Comparison of ENCODE assay signal across 17 mouse cellular contexts in genomic region chr7:125270711-125271110, GRCm38 (mm10).
DNase-seq lines count a peak whose midpoint lies in the region; ATAC-seq and TF ChIP-seq lines count a peak whose summit lies in the region.
"Had no signal": no experiment of that assay in that cellular context is flagged by ENCODE, and none has a peak within 500 bp of the region (broad histone marks: within the 10 kb centered on the region; RNA-seq: fewer than 3 reads in every experiment).

No protein-coding gene starts in this region.

- H3K4me2 ChIP-seq in intestine, embryonic 15.5 days (replicated peaks), result no peak overlapping the region
- H3K4me2 ChIP-seq: heart, embryonic 13.5 days; hindbrain, embryonic 12.5 days had no signal

- intact Hi-C loops in heart, postnatal 25 days (cut with DNase I), result no loop called here

- no peak overlapping the region for H3K9ac ChIP-seq in intestine, embryonic 15.5 days
- H3K9ac ChIP-seq: forebrain, postnatal 0 days; heart, embryonic 13.5 days; hindbrain, embryonic 12.5 days; liver, embryonic 14.5 days had no signal

- no peaks in the 10 kb centered on the region for H3K27me3 ChIP-seq in intestine, embryonic 15.5 days (replicated peaks)
- H3K27me3 ChIP-seq: heart, embryonic 13.5 days; hindbrain, embryonic 12.5 days had no signal

- no peak for TF ChIP-seq POLR2A in brain, embryonic 14.5 days (IDR thresholded peaks at IDR 0.05; ENCODE audit: borderline replicate concordance, extremely low read depth, insufficient read depth, insufficient read length, poor library complexity, severe bottlenecking)

- no peak for TF ChIP-seq CTCF in brain, embryonic 14.5 days (IDR thresholded peaks at IDR 0.05; ENCODE audit: borderline replicate concordance, extremely low read depth, insufficient read depth, insufficient read length)

- no peak overlapping the region for H3K27ac ChIP-seq in intestine, embryonic 15.5 days
- H3K27ac ChIP-seq: heart, embryonic 13.5 days; hindbrain, embryonic 12.5 days; kidney, postnatal 0 days; liver, embryonic 14.5 days; macrophage had no signal

- ATAC-seq in intestine, embryonic 15.5 days, result peak; percentile 28; the same call in 1 of the 2 replicates
- ATAC-seq: forebrain, postnatal 0 days; midbrain, embryonic 16.5 days had no signal

- no peaks in the 10 kb centered on the region for H3K36me3 ChIP-seq in intestine, embryonic 15.5 days
- H3K36me3 ChIP-seq: heart, embryonic 13.5 days; hindbrain, embryonic 12.5 days had no signal

- no peak overlapping the region for H3K4me3 ChIP-seq in intestine, embryonic 15.5 days (replicated peaks)
- H3K4me3 ChIP-seq: heart, embryonic 13.5 days; hindbrain, embryonic 12.5 days had no signal

- H3K9me3 ChIP-seq in intestine, embryonic 15.5 days, result no peaks in the 10 kb centered on the region
- H3K9me3 ChIP-seq: heart, embryonic 13.5 days; hindbrain, embryonic 12.5 days had no signal

- DNase-seq in heart, adult 11 months, result peak; percentile 90
- no peak for DNase-seq in heart, postnatal 25 days (ENCODE audit: low spot score)
- peak; percentile 30 for DNase-seq in kidney, postnatal 14 days
- no peak for DNase-seq in kidney, postnatal 4 days
- peak; percentile 54 for DNase-seq in brain, embryonic 14.5 days (ENCODE audit: low read depth)
- no peak for DNase-seq in spleen, postnatal 36 days (ENCODE audit: low spot score in 2 of 2)
- DNase-seq: cerebellum, adult 18-20 months; forebrain, postnatal 0 days; gastrocnemius, postnatal 14 days; thymus, adult 18-20 months had no signal

- WGBS in intestine, embryonic 15.5 days, result 38% methylated on average over 3 of the region's 3 CpGs

- H3K4me1 ChIP-seq in intestine, embryonic 15.5 days (replicated peaks), result 0 out of 2 replicates have a peak, but pooled peaks cover 3% of the 10 kb centered on the region
- H3K4me1 ChIP-seq: heart, embryonic 13.5 days had no signal

Comparison
In these comparisons a context has a peak if more than half of its experiments do, and no peak if none do; other contexts are left out.
1. DNase-seq: peak in heart, adult 11 months (single experiment), kidney, postnatal 14 days (single experiment) and brain, embryonic 14.5 days (single experiment); none in heart, postnatal 25 days (single experiment), kidney, postnatal 4 days (0 of 2) and spleen, postnatal 36 days (0 of 2).